Mouse (Mus musculus) midbrain, embryonic 13.5 days (tissue): ENCODE results near the gene Prr27. TPM values are rescaled to one million over a fixed set of nuclear protein-coding genes. Genes with fewer than 3 reads are reported as not detected.

Experiments used
- ATAC-seq: fragments of 200-750 bp; cut with Nextera tagmentation; 2 replicates; pipeline ENCODE4 v1.8.0; 2017; ENCODE audit warnings: mild to moderate bottlenecking, moderate TSS enrichment, moderate library complexity
- H3K27ac ChIP-seq: fragments of 300-500 bp; sonication (generic); 2 replicates; pipeline ENCODE4 v1.5.1; 2015; ENCODE audit warnings: inconsistent platforms, mild to moderate bottlenecking, moderate library complexity
- H3K27me3 ChIP-seq: fragments of 300-500 bp; sonication (generic); 2 replicates; pipeline ENCODE4 v1.6.1; 2015; ENCODE audit warnings: mild to moderate bottlenecking, inconsistent platforms
- H3K36me3 ChIP-seq: fragments of 300-500 bp; sonication (generic); 2 replicates; pipeline ENCODE4 v1.6.1; 2015; ENCODE audit warnings: mild to moderate bottlenecking, inconsistent platforms
- H3K4me1 ChIP-seq: fragments of 300-500 bp; sonication (generic); replicated peaks from 2 replicates; pipeline ENCODE4 v1.6.1; 2015; ENCODE audit warnings: inconsistent platforms
- H3K4me2 ChIP-seq: fragments of 300-500 bp; sonication (generic); replicated peaks from 2 replicates; pipeline ENCODE4 v1.6.1; 2015; ENCODE audit warnings: moderate library complexity, mild to moderate bottlenecking, inconsistent platforms
- H3K4me3 ChIP-seq: fragments of 300-500 bp; sonication (generic); replicated peaks from 2 replicates; pipeline ENCODE4 v1.5.1; 2015; ENCODE audit warnings: mild to moderate bottlenecking, inconsistent platforms
- H3K9ac ChIP-seq: fragments of 300-500 bp; sonication (generic); replicated peaks from 2 replicates; pipeline ENCODE4 v1.6.1; 2015; ENCODE audit warnings: mild to moderate bottlenecking, inconsistent platforms
- H3K9me3 ChIP-seq: fragments of 300-500 bp; sonication (generic); 2 replicates; pipeline ENCODE4 v1.6.1; 2016; ENCODE audit warnings: mild to moderate bottlenecking, inconsistent platforms
- WGBS: fragments of 180-500 bp; shearing (Covaris S2); methylation state at CpG from one replicate; pipeline ENCODE4 v1.1.7; 2015; 5-methylcytosine and 5-hydroxymethylcytosine counted together
- polyA plus RNA-seq: library from polyadenylated mRNA; unstranded; fragments of >200 nt; fragmentation: Nextera tagmentation; extraction: Ambion mirVana; gene quantifications from 2 replicates; pipeline ENCODE4 v1.2.1, GENCODE M21; 2015

Prr27 gene
- polyA plus RNA-seq, result not detected in 2 replicates

- WGBS, result 70% methylated on average over 1 of the region's 1 CpGs
- H3K4me1 ChIP-seq, result no peaks in the 10 kb centered on the region
- no peak for ATAC-seq
- no peak within 1 kb of the TSS for H3K4me3 ChIP-seq
- H3K9me3 ChIP-seq, result no peaks in the 10 kb centered on the region
- no peak within 1 kb of the TSS for H3K9ac ChIP-seq
- H3K27ac ChIP-seq, result no peak within 1 kb of the TSS
- H3K27me3 ChIP-seq, result no peaks in the 10 kb centered on the region
- no peaks in the 10 kb centered on the region for H3K36me3 ChIP-seq
- no peak within 1 kb of the TSS for H3K4me2 ChIP-seq
Measured at GRCm38 (mm10) chr5:87825386-87825785, at the start of gene Prr27. Gene Prr27 (plus strand): TSS chr5:87825686.

- ATAC-seq, result no peak
- H3K27me3 ChIP-seq, result no peaks in the 10 kb centered on the region
- 66% methylated on average over 4 of the region's 4 CpGs for WGBS
- no peak overlapping the region for H3K4me3 ChIP-seq
- no peak overlapping the region for H3K27ac ChIP-seq
- no peaks in the 10 kb centered on the region for H3K36me3 ChIP-seq
- H3K9me3 ChIP-seq, result no peaks in the 10 kb centered on the region
- no peak overlapping the region for H3K4me2 ChIP-seq
- H3K4me1 ChIP-seq, result no peaks in the 10 kb centered on the region
- H3K9ac ChIP-seq, result no peak overlapping the region
Measured at GRCm38 (mm10) chr5:87782731-87783130, 42.8 kb upstream of the Prr27 start.

- Histone ChIP-seq H3K36me3 (no peaks in the 10 kb centered on the region), H3K4me2 (no peak within 1 kb of the TSS), H3K4me3 (no peak within 1 kb of the TSS), H3K4me1 (no peaks in the 10 kb centered on the region), H3K9me3 (no peaks in the 10 kb centered on the region), H3K27me3 (no peaks in the 10 kb centered on the region), H3K27ac (no peak within 1 kb of the TSS), H3K9ac (no peak within 1 kb of the TSS)
- WGBS, result 82% methylated on average over 2 of the region's 2 CpGs
- no peak for ATAC-seq
Measured at GRCm38 (mm10) chr5:87807782-87808181, 17.7 kb upstream of the Prr27 start, which contains the start of gene Csn1s2b. Gene Csn1s2b (plus strand): TSS chr5:87808082.

- Histone ChIP-seq H3K4me3 (no peak overlapping the region), H3K27ac (no peak overlapping the region), H3K4me1 (no peaks in the 10 kb centered on the region), H3K27me3 (no peaks in the 10 kb centered on the region), H3K9ac (no peak overlapping the region), H3K4me2 (no peak overlapping the region), H3K9me3 (no peaks in the 10 kb centered on the region), H3K36me3 (no peaks in the 10 kb centered on the region)
- ATAC-seq, result no peak
- WGBS, result 66% methylated on average over 2 of the region's 2 CpGs
Measured at GRCm38 (mm10) chr5:87809253-87809652, 16.2 kb upstream of the Prr27 start.

- Histone ChIP-seq H3K4me3 (no peak overlapping the region), H3K4me2 (no peak overlapping the region), H3K4me1 (no peaks in the 10 kb centered on the region), H3K27me3 (no peaks in the 10 kb centered on the region), H3K9ac (no peak overlapping the region), H3K36me3 (no peaks in the 10 kb centered on the region), H3K27ac (no peak overlapping the region), H3K9me3 (no peaks in the 10 kb centered on the region)
- ATAC-seq, result no peak
- 77% methylated on average over 3 of the region's 3 CpGs for WGBS
Measured at GRCm38 (mm10) chr5:87855136-87855716, 29.7 kb downstream of the Prr27 start.

GRCm38 (mm10) chr5:87870084-87870483, 44.6 kb downstream of the Prr27 start:
- H3K27me3 ChIP-seq, result no peaks in the 10 kb centered on the region
- H3K36me3 ChIP-seq, result no peaks in the 10 kb centered on the region
- no peaks in the 10 kb centered on the region for H3K9me3 ChIP-seq
- H3K4me2 ChIP-seq, result no peak overlapping the region
- no peaks in the 10 kb centered on the region for H3K4me1 ChIP-seq
- no peak for ATAC-seq
- no peak overlapping the region for H3K9ac ChIP-seq
- H3K4me3 ChIP-seq, result no peak overlapping the region
- WGBS, result 66% methylated on average over 2 of the region's 2 CpGs
- H3K27ac ChIP-seq, result no peak overlapping the region

- H3K4me1 ChIP-seq, result no peaks in the 10 kb centered on the region
- H3K27ac ChIP-seq, result no peak overlapping the region
- H3K27me3 ChIP-seq, result no peaks in the 10 kb centered on the region
- 35% methylated on average over 4 of the region's 4 CpGs for WGBS
- no peaks in the 10 kb centered on the region for H3K36me3 ChIP-seq
- no peak for ATAC-seq
- H3K4me2 ChIP-seq, result no peak overlapping the region
- H3K4me3 ChIP-seq, result no peak overlapping the region
- H3K9ac ChIP-seq, result no peak overlapping the region
- no peaks in the 10 kb centered on the region for H3K9me3 ChIP-seq
Measured at GRCm38 (mm10) chr5:87871423-87871822, 45.9 kb downstream of the Prr27 start.

- no peaks in the 10 kb centered on the region for H3K9me3 ChIP-seq
- no peak for ATAC-seq
- no peak within 1 kb of the TSS for H3K4me2 ChIP-seq
- no peak within 1 kb of the TSS for H3K9ac ChIP-seq
- no peaks in the 10 kb centered on the region for H3K27me3 ChIP-seq
- H3K36me3 ChIP-seq, result no peaks in the 10 kb centered on the region
- no peak within 1 kb of the TSS for H3K4me3 ChIP-seq
- no peaks in the 10 kb centered on the region for H3K4me1 ChIP-seq
- H3K27ac ChIP-seq, result no peak within 1 kb of the TSS
- WGBS, result 79% methylated on average over 1 of the region's 1 CpGs
Measured at GRCm38 (mm10) chr5:87884729-87885128, 59.2 kb downstream of the Prr27 start, which contains the start of gene Odam. Gene Odam (plus strand): TSS chr5:87885029.

Other genes starting within 250 kb of the Prr27 start
- not detected in 2 replicates for gene Sult1e1, start 234.1 kb upstream of the Prr27 start, polyA plus RNA-seq
- not detected in 2 replicates for gene Csn1s1, start 159.5 kb upstream of the Prr27 start, polyA plus RNA-seq
- gene Csn2, start 126.1 kb upstream of the Prr27 start, polyA plus RNA-seq, result not detected in 2 replicates
- gene Csn1s2a, start 51.1 kb upstream of the Prr27 start, polyA plus RNA-seq, result not detected in 2 replicates
- gene Csn1s2b, start 17.6 kb upstream of the Prr27 start, polyA plus RNA-seq, result not detected in 2 replicates
- not detected in 2 replicates for gene Odam, start 59.3 kb downstream of the Prr27 start, polyA plus RNA-seq
- gene Csn3, start 99.9 kb downstream of the Prr27 start, polyA plus RNA-seq, result not detected in 2 replicates
- gene 2310003L06Rik, start 143.8 kb downstream of the Prr27 start, polyA plus RNA-seq, result not detected in 2 replicates
- gene Gm28434, start 143.8 kb downstream of the Prr27 start, polyA plus RNA-seq, result not detected in 2 replicates
- not detected in 2 replicates for gene Cabs1, start 153.8 kb downstream of the Prr27 start, polyA plus RNA-seq
- not detected in 2 replicates for gene Smr3a, start 176.9 kb downstream of the Prr27 start, polyA plus RNA-seq